Mouse (Mus musculus): ENCODE measurements around the gene Dhx34. TPM values are rescaled to one million over a fixed set of nuclear protein-coding genes. Genes with fewer than 3 reads are reported as not detected.

Gene Dhx34
- polyA plus RNA-seq, 1 experiment from 2014 or later = 18.2 TPM

DNA sequence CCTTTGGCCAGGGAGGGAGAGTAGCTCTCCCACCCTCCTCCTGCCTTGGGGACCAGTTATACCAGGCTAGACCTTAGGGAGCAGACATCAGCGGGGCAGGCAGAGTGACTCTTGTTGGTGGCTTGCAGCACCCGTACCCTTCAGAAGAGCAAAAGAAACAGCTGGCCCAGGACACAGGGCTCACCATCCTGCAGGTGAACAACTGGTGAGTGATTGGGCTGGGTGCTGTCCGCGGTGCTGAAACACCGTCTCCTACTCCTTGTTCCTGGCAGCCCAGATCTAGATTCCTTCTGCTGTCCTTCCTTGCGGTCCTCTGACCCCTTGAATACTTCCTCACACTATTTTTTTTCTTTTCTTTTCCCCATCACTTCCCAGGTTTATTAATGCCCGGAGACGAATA lies 38.2 kb downstream of the Dhx34 start:
- WGBS = 24% methylated on average over 8 of the region's 8 CpGs

DNA sequence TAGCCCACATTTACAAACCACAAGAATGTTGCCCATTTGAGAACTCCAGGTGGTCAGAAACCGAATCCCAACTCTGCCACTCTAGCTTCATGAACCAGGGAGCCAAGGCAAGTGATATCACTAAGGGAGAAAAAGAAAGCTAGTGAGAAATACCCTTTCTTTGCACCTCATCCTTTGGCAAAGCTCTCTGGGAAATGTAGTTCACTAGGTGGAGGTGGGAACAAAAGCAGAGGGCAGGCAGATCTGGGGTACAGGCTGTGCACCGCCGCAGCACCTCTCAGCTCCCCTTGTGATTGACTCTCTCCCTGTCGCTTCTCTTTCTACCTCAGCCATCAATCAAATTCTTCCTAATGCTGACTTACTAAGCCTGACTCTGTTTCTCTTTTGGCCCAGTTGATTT lies 43.7 kb downstream of the Dhx34 start:
- H3K36me3 ChIP-seq = peaks cover 10% of the 10 kb centered on the region
- H3K27ac ChIP-seq = no peak overlapping the region
- no peaks in the 10 kb centered on the region for H3K9me3 ChIP-seq (replicated peaks)
- H3K4me3 ChIP-seq (replicated peaks) = no peak overlapping the region
- no peak overlapping the region for H3K4me2 ChIP-seq
- 88% methylated on average over 4 of the region's 4 CpGs for WGBS
- peaks cover 30% of the 10 kb centered on the region for H3K4me1 ChIP-seq
- H3K9ac ChIP-seq = no peak overlapping the region
- ATAC-seq (replicated peaks; ENCODE audit: low FRiP score) = no peak
- H3K27me3 ChIP-seq = peaks cover 5% of the 10 kb centered on the region; the same call in 1 of the 2 replicates

More for the DNA sequence above, 38.2 kb downstream of the Dhx34 start:
- Histone ChIP-seq H3K27me3 (no peaks in the 10 kb centered on the region), H3K27ac (no peak overlapping the region), H3K4me2 (no peak overlapping the region), H3K4me1 (no peaks in the 10 kb centered on the region), H3K36me3 (peaks cover 13% of the 10 kb centered on the region), H3K9me3 (replicated peaks) (no peaks in the 10 kb centered on the region), H3K9ac (no peak overlapping the region), H3K4me3 (replicated peaks) (no peak overlapping the region)
- ATAC-seq (replicated peaks; ENCODE audit: low FRiP score) = 0 out of 2 replicates have a peak, but pooled peaks have one; percentile 22

DNA sequence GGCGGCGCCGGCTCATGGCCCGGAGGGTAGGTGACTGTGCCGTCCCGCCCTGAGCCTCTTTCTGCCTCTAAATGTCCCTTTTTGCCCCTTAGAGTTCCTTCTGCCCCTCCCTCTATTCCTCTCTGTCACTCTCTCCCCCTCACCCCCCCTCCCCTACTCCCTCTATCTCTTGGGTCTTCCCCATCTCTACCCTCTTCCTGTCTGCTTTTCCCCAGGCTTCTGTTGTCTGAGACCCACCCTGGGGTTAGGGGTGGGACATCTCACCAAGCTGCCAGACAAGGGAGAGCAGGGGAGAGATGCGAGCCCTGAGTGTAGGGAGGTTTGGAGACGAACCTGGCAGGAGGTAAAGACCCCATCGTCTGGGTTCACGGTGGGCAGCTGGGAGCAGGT lies 46.3 kb downstream of the Dhx34 start:
- WGBS = 0% methylated on average over 10 of the region's 10 CpGs

DNA sequence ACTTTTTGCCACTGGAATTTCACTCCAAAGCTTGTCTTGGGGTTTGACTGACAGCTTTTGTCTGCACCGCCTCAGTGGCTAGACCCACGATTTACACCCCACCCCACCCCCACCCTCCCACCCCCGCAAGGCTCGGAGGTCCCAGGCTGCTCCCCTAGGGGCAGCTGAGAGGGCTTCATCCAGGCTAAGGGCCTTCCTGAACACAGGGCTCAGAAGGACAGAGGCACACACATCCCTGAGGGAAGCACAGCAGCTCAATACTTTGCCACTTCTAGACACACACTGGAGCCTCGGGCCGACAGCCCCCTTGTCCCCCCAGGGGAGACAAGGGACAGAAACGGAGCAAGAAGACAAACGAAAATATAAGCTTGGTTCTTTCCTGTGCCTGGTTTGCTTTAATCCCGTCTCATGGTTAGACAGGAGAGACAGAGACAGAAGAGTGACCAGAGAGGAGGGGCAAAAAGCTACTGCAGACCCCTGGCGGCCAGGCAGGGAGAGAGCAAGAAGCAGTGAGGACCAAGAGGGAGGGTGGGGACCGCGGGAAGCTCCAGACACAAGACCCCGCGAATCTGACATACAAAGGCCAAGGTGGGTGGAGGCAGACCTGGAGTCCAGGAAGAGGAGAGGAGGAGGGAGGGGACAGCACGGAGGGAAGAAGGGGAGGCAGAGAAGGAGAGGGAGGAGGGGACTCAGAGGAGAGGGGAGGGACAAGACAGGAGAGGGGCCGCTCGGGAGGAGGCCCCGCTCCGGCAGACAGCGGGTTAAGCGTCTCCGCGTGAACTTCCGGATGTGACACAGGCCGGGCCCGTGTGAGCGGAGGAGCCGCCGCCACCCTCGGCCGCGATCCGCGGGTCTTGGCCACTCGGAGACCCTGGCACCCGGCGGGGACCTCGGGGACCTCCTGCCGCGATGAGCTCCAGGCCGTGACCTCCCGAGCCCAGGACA lies 47.0 kb downstream of the Dhx34 start, which contains the start of gene Meis3:
TSS of gene Meis3 (plus strand) at position 494 of the 945 bp plus-strand sequence.
- Histone ChIP-seq H3K4me2 (peak within 1 kb of the TSS; percentile 81), H3K9me3 (replicated peaks) (no peaks in the 10 kb centered on the region), H3K4me3 (replicated peaks) (peak within 1 kb of the TSS; percentile 62), H3K27me3 (peaks cover 5% of the 10 kb centered on the region; the same call in 1 of the 2 replicates), H3K36me3 (peaks cover 8% of the 10 kb centered on the region), H3K9ac (peak within 1 kb of the TSS; percentile 61), H3K27ac (peak within 1 kb of the TSS; percentile 28), H3K4me1 (peaks cover 44% of the 10 kb centered on the region)
- ATAC-seq (replicated peaks; ENCODE audit: low FRiP score) = peak; percentile 68
- 1% methylated on average over 42 of the region's 42 CpGs for WGBS

More for the DNA sequence above, 46.3 kb downstream of the Dhx34 start:
- Histone ChIP-seq H3K9ac (peak overlapping the region; percentile 61), H3K36me3 (peaks cover 10% of the 10 kb centered on the region), H3K27ac (peak overlapping the region; percentile 28; the same call in 1 of the 2 replicates), H3K9me3 (replicated peaks) (no peaks in the 10 kb centered on the region), H3K4me3 (replicated peaks) (peak overlapping the region; percentile 62), H3K27me3 (peaks cover 5% of the 10 kb centered on the region; the same call in 1 of the 2 replicates), H3K4me2 (peak overlapping the region; percentile 81), H3K4me1 (peaks cover 44% of the 10 kb centered on the region)
- peak; percentile 3; the same call in 1 of the 2 replicates for ATAC-seq (replicated peaks; ENCODE audit: low FRiP score)

DNA sequence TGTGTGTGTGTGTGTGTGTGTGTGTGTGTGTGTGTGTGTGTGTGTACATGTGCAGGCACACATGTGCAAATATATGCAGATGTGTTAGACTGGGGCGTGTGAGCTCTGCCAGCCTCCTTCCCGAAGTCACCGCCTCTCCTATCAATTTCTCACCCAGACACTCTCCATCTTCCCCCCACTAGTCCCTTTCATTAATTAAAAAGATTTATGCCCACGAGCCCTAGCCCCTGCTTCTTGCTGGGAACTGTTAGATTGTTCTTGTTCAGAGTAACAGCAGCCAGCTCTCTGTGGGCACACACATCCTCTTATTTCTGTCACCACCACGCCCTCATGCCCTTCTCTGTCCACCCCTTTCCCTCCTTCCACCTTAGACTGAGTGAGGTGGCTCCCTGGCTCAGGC lies 48.7 kb downstream of the Dhx34 start:
- Histone ChIP-seq H3K4me1 (peaks cover 44% of the 10 kb centered on the region), H3K4me3 (replicated peaks) (no peak overlapping the region), H3K27me3 (peaks cover 5% of the 10 kb centered on the region; the same call in 1 of the 2 replicates), H3K4me2 (0 out of 2 replicates have a peak overlapping the region, but pooled peaks have one; percentile 2), H3K9ac (no peak overlapping the region), H3K27ac (peak overlapping the region; percentile 3; the same call in 1 of the 2 replicates), H3K9me3 (replicated peaks) (no peaks in the 10 kb centered on the region), H3K36me3 (no peaks in the 10 kb centered on the region)
- WGBS = 9% methylated on average over 5 of the region's 5 CpGs
- no peak; the same call in 1 of the 2 replicates for ATAC-seq (replicated peaks; ENCODE audit: low FRiP score)

DNA sequence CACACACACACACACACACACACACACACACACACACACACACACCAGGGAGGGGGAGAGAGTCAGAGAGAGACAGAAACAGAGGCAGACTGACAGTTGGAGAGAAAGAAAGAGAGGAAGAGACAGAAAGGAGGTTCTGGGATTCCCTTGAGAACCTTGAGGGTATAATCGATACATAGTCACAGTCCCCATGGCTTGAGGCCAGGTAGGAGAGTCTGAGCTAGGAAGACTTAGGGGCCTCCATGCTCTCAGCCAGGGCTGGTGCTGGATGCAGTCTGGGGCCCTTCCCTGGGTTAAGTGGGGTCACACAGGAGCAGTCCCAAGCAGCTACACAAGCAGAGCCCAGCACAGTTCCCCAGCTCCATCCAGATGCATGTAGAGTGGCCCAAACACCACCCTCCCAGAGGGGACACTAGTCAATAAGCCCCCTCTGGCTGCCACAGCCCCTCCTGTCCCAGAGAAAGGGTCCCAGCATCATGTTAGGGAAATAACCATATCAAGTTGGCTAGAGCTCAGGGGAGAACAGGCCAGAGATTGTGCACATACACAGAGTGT lies 49.2 kb downstream of the Dhx34 start:
- Histone ChIP-seq H3K4me2 (0 out of 2 replicates have a peak overlapping the region, but pooled peaks have one; percentile 2), H3K36me3 (no peaks in the 10 kb centered on the region), H3K27me3 (peaks cover 5% of the 10 kb centered on the region; the same call in 1 of the 2 replicates), H3K4me1 (peaks cover 44% of the 10 kb centered on the region), H3K4me3 (replicated peaks) (no peak overlapping the region), H3K27ac (peak overlapping the region; percentile 60; the same call in 1 of the 2 replicates), H3K9me3 (replicated peaks) (no peaks in the 10 kb centered on the region), H3K9ac (no peak overlapping the region)
- 8% methylated on average over 1 of the region's 1 CpGs for WGBS
- ATAC-seq (replicated peaks; ENCODE audit: low FRiP score) = 0 out of 2 replicates have a peak, but pooled peaks have one; percentile 23

DNA sequence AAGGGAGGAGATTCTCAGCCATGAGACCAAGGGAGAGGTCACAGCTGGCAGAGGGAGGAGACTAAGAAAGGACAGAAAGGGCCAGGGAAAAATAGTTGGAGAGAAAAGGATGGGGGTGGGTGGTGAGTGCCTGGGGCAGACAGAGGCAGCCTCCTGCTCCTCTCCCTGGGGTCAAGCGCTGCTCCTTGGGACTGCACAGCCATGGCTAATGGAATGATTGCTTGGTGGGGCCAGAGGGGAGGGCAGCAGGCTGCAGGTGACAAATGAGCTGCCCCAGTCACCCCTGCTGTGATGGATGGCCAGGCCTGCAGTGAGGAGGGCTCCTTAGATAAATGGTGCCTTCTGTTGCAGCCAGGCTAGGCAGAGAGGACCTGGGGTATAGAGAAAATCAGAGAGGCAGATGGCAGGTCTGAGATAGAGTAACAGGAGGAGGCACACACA lies 49.7 kb downstream of the Dhx34 start:
- 0% methylated on average over 1 of the region's 1 CpGs for WGBS
- Histone ChIP-seq H3K4me1 (peaks cover 44% of the 10 kb centered on the region), H3K4me2 (no peak overlapping the region), H3K9ac (no peak overlapping the region), H3K4me3 (replicated peaks) (no peak overlapping the region), H3K9me3 (replicated peaks) (no peaks in the 10 kb centered on the region), H3K27me3 (peaks cover 5% of the 10 kb centered on the region; the same call in 1 of the 2 replicates), H3K27ac (0 out of 2 replicates have a peak overlapping the region, but pooled peaks have one; percentile 60), H3K36me3 (no peaks in the 10 kb centered on the region)
- peak; percentile 55 for ATAC-seq (replicated peaks; ENCODE audit: low FRiP score)

DNA sequence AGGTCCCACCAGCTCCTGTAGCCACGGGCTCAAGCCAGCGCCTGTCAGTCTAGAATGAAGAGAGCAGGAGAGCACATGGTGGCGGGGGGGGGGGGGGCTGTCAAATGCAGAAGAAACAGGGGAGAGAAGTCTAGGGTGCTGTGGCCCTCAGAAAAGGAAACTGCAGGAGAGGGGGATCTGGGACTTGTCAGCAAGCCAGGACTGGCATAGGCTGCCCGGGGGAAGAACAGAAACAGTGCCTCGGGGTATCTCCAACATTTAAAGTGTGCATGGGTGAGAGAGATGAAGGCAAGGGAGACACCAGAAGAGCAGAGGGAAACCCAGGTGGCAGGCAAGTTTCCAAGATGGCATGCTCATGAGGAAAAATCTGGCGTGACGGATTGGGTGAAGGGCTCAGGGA lies 59.8 kb downstream of the Dhx34 start:
- ATAC-seq (replicated peaks; ENCODE audit: low FRiP score) = no peak
- WGBS = 79% methylated on average over 7 of the region's 7 CpGs
- Histone ChIP-seq H3K36me3 (no peaks in the 10 kb centered on the region), H3K4me2 (no peak overlapping the region), H3K4me1 (peaks cover 8% of the 10 kb centered on the region; the same call in 1 of the 2 replicates), H3K27me3 (peaks cover 28% of the 10 kb centered on the region), H3K9me3 (replicated peaks) (no peaks in the 10 kb centered on the region), H3K4me3 (replicated peaks) (no peak overlapping the region), H3K27ac (no peak overlapping the region), H3K9ac (no peak overlapping the region)

DNA sequence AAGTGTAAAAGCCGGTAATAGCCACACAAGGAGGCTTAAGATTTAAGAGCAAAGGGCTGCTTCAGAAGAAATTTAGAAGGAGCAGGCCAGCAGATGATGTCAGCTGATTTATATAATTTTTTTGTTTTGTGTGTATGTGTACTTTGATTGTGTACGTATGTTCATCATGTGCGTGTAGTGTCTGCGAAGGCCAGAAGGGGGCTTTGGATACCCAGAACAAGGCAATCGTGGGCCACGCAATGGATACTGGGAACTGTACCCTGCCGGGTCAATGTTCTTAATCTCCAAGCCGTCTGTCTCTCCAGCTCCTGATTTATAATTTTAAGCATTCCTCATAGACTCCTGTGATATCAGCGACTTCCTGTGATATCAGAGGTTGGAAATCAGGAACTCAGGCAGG lies 60.5 kb downstream of the Dhx34 start:
- no peak for ATAC-seq (replicated peaks; ENCODE audit: low FRiP score)
- H3K9ac ChIP-seq = no peak overlapping the region
- no peaks in the 10 kb centered on the region for H3K36me3 ChIP-seq
- H3K4me2 ChIP-seq = no peak overlapping the region
- H3K27ac ChIP-seq = no peak overlapping the region
- WGBS = 88% methylated on average over 9 of the region's 9 CpGs
- H3K4me1 ChIP-seq = peaks cover 8% of the 10 kb centered on the region; the same call in 1 of the 2 replicates
- no peak overlapping the region for H3K4me3 ChIP-seq (replicated peaks)
- no peaks in the 10 kb centered on the region for H3K9me3 ChIP-seq (replicated peaks)
- H3K27me3 ChIP-seq = peaks cover 28% of the 10 kb centered on the region

DNA sequence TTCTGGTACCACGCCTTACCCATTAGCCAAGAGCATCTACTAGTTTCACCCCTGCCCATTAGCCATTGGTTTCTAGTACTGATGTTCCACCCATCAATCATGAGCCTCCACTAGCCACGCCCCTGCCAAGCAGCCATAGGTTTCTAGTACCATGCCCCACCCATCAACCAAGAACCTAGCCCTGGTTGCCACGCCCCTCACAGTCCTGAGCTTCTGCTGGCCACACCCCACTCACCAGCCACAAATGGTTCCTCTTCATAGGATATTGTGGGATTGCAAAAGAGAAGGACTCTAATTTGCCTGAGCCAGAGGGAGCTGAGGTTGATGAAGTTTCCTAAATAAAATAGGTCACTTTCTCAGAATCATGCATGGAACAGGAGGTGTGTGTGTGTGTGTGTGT lies 61.1 kb downstream of the Dhx34 start:
- Histone ChIP-seq H3K4me3 (replicated peaks) (no peak overlapping the region), H3K9ac (no peak overlapping the region), H3K9me3 (replicated peaks) (no peaks in the 10 kb centered on the region), H3K27ac (no peak overlapping the region), H3K27me3 (peaks cover 28% of the 10 kb centered on the region), H3K36me3 (no peaks in the 10 kb centered on the region), H3K4me1 (peaks cover 8% of the 10 kb centered on the region; the same call in 1 of the 2 replicates), H3K4me2 (no peak overlapping the region)
- WGBS = 65% methylated on average over 3 of the region's 3 CpGs
- ATAC-seq (replicated peaks; ENCODE audit: low FRiP score) = no peak

DNA sequence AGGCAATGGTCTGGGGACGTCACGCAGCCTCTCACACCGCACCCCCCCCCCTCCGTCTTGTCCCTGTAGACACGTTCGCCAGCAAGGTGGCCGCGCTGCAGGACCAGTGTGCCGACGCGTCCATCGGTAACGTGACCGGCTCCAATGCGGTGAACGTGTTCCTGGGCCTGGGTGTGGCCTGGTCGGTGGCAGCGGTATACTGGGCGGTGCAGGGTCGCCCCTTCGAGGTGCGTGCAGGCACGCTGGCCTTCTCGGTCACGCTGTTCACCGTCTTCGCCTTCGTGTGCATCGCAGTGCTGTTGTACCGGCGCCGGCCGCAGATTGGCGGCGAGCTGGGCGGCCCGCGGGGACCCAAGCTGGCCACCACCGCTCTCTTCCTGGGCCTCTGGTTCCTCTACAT lies 63.1 kb downstream of the Dhx34 start:
- no peaks in the 10 kb centered on the region for H3K9me3 ChIP-seq (replicated peaks)
- H3K27me3 ChIP-seq = peaks cover 28% of the 10 kb centered on the region
- no peak overlapping the region for H3K27ac ChIP-seq
- 0 out of 2 replicates have a peak, but pooled peaks have one; percentile 15 for ATAC-seq (replicated peaks; ENCODE audit: low FRiP score)
- peaks cover 8% of the 10 kb centered on the region; the same call in 1 of the 2 replicates for H3K4me1 ChIP-seq
- H3K4me2 ChIP-seq = peak overlapping the region; percentile 54
- no peak overlapping the region; the same call in 1 of the 2 replicates for H3K4me3 ChIP-seq (replicated peaks)
- WGBS = 6% methylated on average over 39 of the region's 39 CpGs
- H3K9ac ChIP-seq = no peak overlapping the region
- no peaks in the 10 kb centered on the region for H3K36me3 ChIP-seq

Data from kidney, embryonic 15.5 days (tissue).